Mouse (Mus musculus) liver, embryonic 11.5 days (tissue): ENCODE measurements around the gene Ntn5. TPM values are rescaled to one million over a fixed set of nuclear protein-coding genes. Genes with fewer than 3 reads are reported as not detected.

Experiments
- ATAC-seq: fragments of 200-750 bp; cut with Nextera tagmentation; replicated peaks from 2 replicates; pipeline ENCODE4 v1.8.0; 2017; ENCODE audit warnings: moderate number of reproducible peaks, mild to moderate bottlenecking, moderate TSS enrichment, moderate library complexity; ENCODE audit not compliant: low FRiP score
- DNase-seq: peaks from one replicate; pipeline ENCODE4 v3.0.0-alpha.2; 2017; ENCODE audit warnings: low spot score
- H3K27ac ChIP-seq: fragments of 300-500 bp; sonication (generic); 2 replicates; pipeline ENCODE4 v1.5.1; 2014; ENCODE audit warnings: mild to moderate bottlenecking, low read depth, low read length, control low read depth
- H3K27me3 ChIP-seq: fragments of 300-500 bp; sonication (generic); replicated peaks from 2 replicates; pipeline ENCODE4 v1.6.1; 2014; ENCODE audit warnings: low read length, mixed read lengths; ENCODE audit not compliant: control insufficient read depth, insufficient read depth
- H3K36me3 ChIP-seq: fragments of 300-500 bp; sonication (generic); 2 replicates; pipeline ENCODE4 v1.6.1; 2014; ENCODE audit warnings: mild to moderate bottlenecking, low read length, moderate library complexity, mixed read lengths; ENCODE audit not compliant: control insufficient read depth, insufficient read depth
- H3K4me1 ChIP-seq: fragments of 300-500 bp; sonication (generic); replicated peaks from 2 replicates; pipeline ENCODE4 v1.6.1; 2014; ENCODE audit warnings: low read length, mixed read lengths; ENCODE audit not compliant: control insufficient read depth, insufficient read depth
- H3K4me2 ChIP-seq: fragments of 300-500 bp; sonication (generic); 2 replicates; pipeline ENCODE4 v1.6.1; 2014; ENCODE audit warnings: mild to moderate bottlenecking, control low read depth, moderate library complexity
- H3K4me3 ChIP-seq: fragments of 300-500 bp; sonication (generic); 2 replicates; pipeline ENCODE4 v1.5.1; 2014; ENCODE audit warnings: low read depth, low read length, control low read depth
- H3K9ac ChIP-seq: fragments of 300-500 bp; sonication (generic); 2 replicates; pipeline ENCODE4 v1.6.1; 2014; ENCODE audit warnings: low read depth, low read length, control low read depth
- H3K9me3 ChIP-seq: fragments of 300-500 bp; sonication (generic); 2 replicates; pipeline ENCODE4 v1.6.1; 2016; ENCODE audit warnings: low read length, inconsistent platforms, mixed read lengths; ENCODE audit not compliant: control insufficient read depth
- WGBS: fragments of 180-500 bp; shearing (Covaris S2); extraction: QIAGEN DNeasy Blood & Tissue Kit; methylation state at CpG from one replicate; pipeline ENCODE4 v1.1.7; 2014; 5-methylcytosine and 5-hydroxymethylcytosine counted together
- polyA plus RNA-seq: library from polyadenylated mRNA; unstranded; fragments of >200 nt; fragmentation: Nextera tagmentation; extraction: Ambion mirVana; gene quantifications from 2 replicates; pipeline ENCODE4 v1.2.1, GENCODE M21; 2014

Gene Ntn5
- polyA plus RNA-seq: 0.23 TPM in 1 of 2 replicates, not detected in the other

DNA sequence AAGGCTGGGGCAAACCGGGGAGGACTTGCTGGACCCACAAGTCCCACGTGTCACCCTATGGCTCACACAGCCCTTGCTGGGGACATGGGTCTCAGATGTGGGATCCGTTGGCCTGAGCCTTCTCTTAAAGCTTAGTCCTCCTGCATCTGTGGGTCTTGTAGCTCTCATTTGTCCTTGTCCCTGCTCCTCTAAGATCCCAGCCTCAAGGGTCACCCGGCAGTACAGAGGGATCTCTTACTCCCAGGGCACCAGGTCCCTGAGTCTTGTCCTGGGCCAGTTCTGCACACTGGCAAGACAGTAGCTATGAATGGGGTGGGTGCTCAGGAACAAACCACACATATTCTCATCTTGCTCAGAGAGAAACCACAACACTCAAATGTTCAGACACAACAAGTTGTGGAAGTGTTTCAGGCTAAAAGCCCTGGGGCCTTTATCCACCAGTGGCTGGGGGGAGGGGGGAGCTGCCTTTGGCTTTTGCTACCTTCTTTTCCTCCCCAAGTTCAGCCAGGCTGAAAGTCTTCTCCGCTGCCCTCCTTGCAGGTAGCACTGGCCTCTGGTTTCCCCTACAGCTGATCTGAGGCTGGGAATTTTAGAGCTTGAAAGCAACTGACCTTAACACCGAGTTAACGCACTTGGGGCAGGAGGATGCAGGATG is at the start of gene Ntn5:
Gene Ntn5, plus strand, starts transcription at position 627 of the 655 bp plus-strand sequence.
- H3K4me3 ChIP-seq: no peak within 1 kb of the TSS
- no peak for DNase-seq
- no peaks in the 10 kb centered on the region for H3K27me3 ChIP-seq
- WGBS: 77% methylated on average over 7 of the region's 7 CpGs
- no peak within 1 kb of the TSS for H3K27ac ChIP-seq
- no peak within 1 kb of the TSS for H3K9ac ChIP-seq
- H3K9me3 ChIP-seq: no peaks in the 10 kb centered on the region
- peaks cover 7% of the 10 kb centered on the region; the same call in 1 of the 2 replicates for H3K4me1 ChIP-seq
- ATAC-seq: no peak
- H3K4me2 ChIP-seq: no peak within 1 kb of the TSS
- no peaks in the 10 kb centered on the region for H3K36me3 ChIP-seq

- H3K27me3 ChIP-seq: peaks cover 3% of the 10 kb centered on the region; the same call in 1 of the 2 replicates
- no peaks in the 10 kb centered on the region for H3K9me3 ChIP-seq
- no peak overlapping the region for H3K27ac ChIP-seq
- peaks cover 6% of the 10 kb centered on the region; the same call in 1 of the 2 replicates for H3K36me3 ChIP-seq
- WGBS: 66% methylated on average over 11 of the region's 11 CpGs
- ATAC-seq (no peak; the same call in 1 of the 2 replicates), DNase-seq (no peak)
- no peak overlapping the region for H3K4me3 ChIP-seq
- H3K9ac ChIP-seq: no peak overlapping the region
- H3K4me1 ChIP-seq: peaks cover 2% of the 10 kb centered on the region; the same call in 1 of the 2 replicates
- H3K4me2 ChIP-seq: no peak overlapping the region
Measured at GRCm38 (mm10) chr7:45634946-45635681, 48.7 kb upstream of the Ntn5 start.

DNA sequence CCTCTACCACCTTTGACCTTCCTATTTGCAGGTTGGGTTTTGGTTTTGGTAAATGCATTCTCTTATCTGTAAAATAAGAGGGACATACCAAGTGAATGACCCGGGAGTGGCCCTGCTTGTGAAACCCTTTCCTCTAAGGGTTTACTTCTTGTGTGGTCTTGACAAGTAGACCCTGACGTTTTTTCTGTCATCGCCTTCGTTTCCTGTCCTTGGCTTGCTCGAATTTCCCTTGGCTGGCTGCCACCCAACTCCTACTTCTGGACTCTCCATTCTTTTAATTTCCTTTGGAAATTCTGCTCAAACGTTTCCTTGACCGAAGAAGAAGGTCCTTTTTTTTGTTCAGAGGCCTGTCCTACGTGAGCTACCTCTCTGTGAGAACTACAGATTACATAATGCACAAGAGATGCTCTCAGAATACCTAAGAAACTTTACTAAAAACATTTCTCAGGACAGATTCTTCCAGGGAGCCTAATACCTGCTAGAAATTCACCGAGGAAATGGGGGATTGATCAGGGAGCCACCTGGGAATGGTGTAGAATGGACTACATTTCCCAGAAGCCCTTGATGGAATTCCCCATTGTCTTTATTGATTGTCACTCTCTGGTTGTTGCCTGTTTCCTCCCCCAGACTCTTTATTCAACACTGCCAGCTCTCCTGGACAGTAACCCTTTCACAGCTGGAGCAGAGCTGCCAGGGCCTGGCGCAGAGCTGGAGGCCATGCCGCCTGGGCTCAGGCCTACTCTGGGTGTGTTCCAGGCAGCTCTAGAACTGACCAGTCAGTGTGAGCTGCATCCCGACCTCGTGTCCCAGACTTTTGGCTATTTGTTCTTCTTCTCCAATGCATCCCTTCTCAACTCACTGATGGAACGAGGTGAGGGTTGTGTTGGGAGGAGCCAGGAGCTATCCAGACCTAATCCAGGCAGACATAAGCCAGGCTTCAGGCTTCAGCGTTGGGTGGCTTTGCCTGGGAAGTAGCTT is 47.8 kb upstream of the Ntn5 start:
- no peak overlapping the region for H3K4me2 ChIP-seq
- H3K9me3 ChIP-seq: no peaks in the 10 kb centered on the region
- no peaks in the 10 kb centered on the region; the same call in 1 of the 2 replicates for H3K27me3 ChIP-seq
- DNase-seq: no peak
- H3K9ac ChIP-seq: no peak overlapping the region
- peaks cover 2% of the 10 kb centered on the region; the same call in 1 of the 2 replicates for H3K4me1 ChIP-seq
- WGBS: 67% methylated on average over 15 of the region's 15 CpGs
- H3K27ac ChIP-seq: peak overlapping the region; percentile 41; the same call in 1 of the 2 replicates
- H3K4me3 ChIP-seq: no peak overlapping the region
- peaks cover 6% of the 10 kb centered on the region; the same call in 1 of the 2 replicates for H3K36me3 ChIP-seq
- no peak for ATAC-seq

- ATAC-seq (no peak), DNase-seq (no peak)
- WGBS: 88% methylated on average over 6 of the region's 6 CpGs
- no peak overlapping the region for H3K4me3 ChIP-seq
- no peak overlapping the region for H3K4me2 ChIP-seq
- H3K9me3 ChIP-seq: no peaks in the 10 kb centered on the region
- H3K27me3 ChIP-seq: no peaks in the 10 kb centered on the region; the same call in 1 of the 2 replicates
- no peak overlapping the region for H3K27ac ChIP-seq
- H3K4me1 ChIP-seq: peaks cover 4% of the 10 kb centered on the region; the same call in 1 of the 2 replicates
- peaks cover 6% of the 10 kb centered on the region; the same call in 1 of the 2 replicates for H3K36me3 ChIP-seq
- no peak overlapping the region for H3K9ac ChIP-seq
Measured at GRCm38 (mm10) chr7:45637710-45638109, 46.1 kb upstream of the Ntn5 start.

DNA sequence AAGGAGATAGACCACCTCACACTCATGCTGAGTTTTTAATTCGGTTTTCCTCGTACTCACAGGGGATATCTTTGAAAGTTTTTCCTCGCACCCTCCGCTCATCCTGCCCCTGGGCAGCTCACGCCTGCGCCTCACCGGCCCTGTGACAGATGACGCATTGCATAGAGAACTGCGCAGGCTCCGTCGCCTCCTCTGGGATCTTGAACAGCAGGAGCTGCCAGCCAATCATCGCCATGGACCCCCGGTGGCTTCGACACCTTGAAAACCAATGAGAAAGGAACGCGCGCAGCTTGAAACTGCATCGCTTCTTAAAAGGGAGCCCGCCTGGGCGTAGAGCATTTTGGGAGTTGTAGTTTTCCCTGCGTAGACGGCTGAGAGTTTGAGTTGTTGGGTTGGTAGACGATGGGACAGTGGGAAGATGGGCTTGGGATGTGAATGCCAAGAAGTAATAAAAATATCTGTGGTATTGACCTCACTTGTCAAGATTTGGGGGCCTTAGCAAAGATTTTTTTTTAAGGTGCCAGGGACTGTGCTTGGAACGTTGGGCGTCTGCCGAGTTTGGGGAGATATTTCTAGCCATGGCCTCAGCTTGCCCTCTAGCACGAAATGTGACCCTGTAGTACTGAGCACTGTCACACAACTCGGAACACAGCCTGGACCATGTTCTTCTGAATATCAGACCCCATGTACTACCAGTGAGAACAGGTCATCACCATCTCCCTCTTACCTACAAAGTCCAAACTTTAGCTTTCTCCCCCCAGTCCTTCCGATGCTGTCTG is 45.0 kb upstream of the Ntn5 start:
- Histone ChIP-seq H3K4me1 (peaks cover 11% of the 10 kb centered on the region; the same call in 1 of the 2 replicates), H3K4me3 (0 out of 2 replicates have a peak overlapping the region, but pooled peaks have one; percentile 12), H3K9ac (no peak overlapping the region), H3K27ac (no peak overlapping the region), H3K27me3 (no peaks in the 10 kb centered on the region; the same call in 1 of the 2 replicates), H3K36me3 (peaks cover 6% of the 10 kb centered on the region; the same call in 1 of the 2 replicates), H3K4me2 (peak overlapping the region; percentile 46), H3K9me3 (no peaks in the 10 kb centered on the region)
- WGBS: 48% methylated on average over 29 of the region's 29 CpGs
- DNase-seq (peak; percentile 71), ATAC-seq (peak; percentile 71)

DNA sequence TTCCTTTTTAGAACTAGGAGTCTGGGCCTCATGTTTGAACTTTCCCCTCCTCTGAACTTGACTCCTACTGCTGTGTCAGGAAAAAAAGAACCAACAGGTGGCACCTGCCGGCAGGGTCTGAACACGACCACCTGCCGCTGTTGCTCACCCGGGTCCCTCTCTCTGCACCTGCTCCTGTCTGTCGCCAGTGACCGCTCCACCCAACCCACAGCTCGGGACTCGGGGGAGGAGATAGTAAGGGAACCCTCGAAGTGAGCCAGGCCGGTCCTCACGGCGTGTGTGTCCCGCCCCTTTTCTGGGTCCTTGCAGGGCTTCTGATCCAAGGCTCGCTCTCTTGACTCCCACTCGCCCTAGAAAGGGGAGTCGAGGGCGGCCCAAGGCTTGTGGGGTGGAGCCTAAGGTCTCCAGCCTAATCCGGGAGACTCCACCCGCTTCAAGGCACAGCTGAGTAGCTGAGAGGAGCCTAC is 44.2 kb upstream of the Ntn5 start, which contains the start of gene Mamstr:
Gene Mamstr, plus strand, starts transcription at position 417 of the 467 bp plus-strand sequence.
- Histone ChIP-seq H3K27ac (no peak within 1 kb of the TSS), H3K36me3 (peaks cover 6% of the 10 kb centered on the region; the same call in 1 of the 2 replicates), H3K9me3 (no peaks in the 10 kb centered on the region), H3K4me1 (peaks cover 14% of the 10 kb centered on the region; the same call in 1 of the 2 replicates), H3K4me2 (0 out of 2 replicates have a peak within 1 kb of the TSS, but pooled peaks have one; percentile 12), H3K9ac (no peak within 1 kb of the TSS), H3K4me3 (no peak within 1 kb of the TSS), H3K27me3 (peaks cover 4% of the 10 kb centered on the region; the same call in 1 of the 2 replicates)
- no peak for ATAC-seq
- WGBS: 48% methylated on average over 19 of the region's 19 CpGs
- DNase-seq: no peak

- Histone ChIP-seq H3K27me3 (peaks cover 4% of the 10 kb centered on the region; the same call in 1 of the 2 replicates), H3K9ac (no peak overlapping the region), H3K9me3 (no peaks in the 10 kb centered on the region), H3K4me2 (no peak overlapping the region), H3K27ac (no peak overlapping the region), H3K36me3 (peaks cover 6% of the 10 kb centered on the region; the same call in 1 of the 2 replicates), H3K4me1 (peaks cover 14% of the 10 kb centered on the region; the same call in 1 of the 2 replicates), H3K4me3 (no peak overlapping the region)
- WGBS: 77% methylated on average over 19 of the region's 19 CpGs
- ATAC-seq (no peak), DNase-seq (no peak)
Measured at GRCm38 (mm10) chr7:45640191-45640957, 43.4 kb upstream of the Ntn5 start.
